Mouse (Mus musculus) hindbrain, embryonic 15.5 days (tissue): ENCODE measurements around the gene Fndc3b. TPM values are rescaled to one million over a fixed set of nuclear protein-coding genes. Genes with fewer than 3 reads are reported as not detected.

Experiments used
- ATAC-seq: fragments of 200-750 bp; cut with Nextera tagmentation; 2 replicates; pipeline ENCODE4 v1.8.0; 2017; ENCODE audit warnings: low read depth, moderate number of reproducible peaks, moderate TSS enrichment; ENCODE audit not compliant: low FRiP score
- H3K27ac ChIP-seq: fragments of 300-500 bp; sonication (generic); replicated peaks from 2 replicates; pipeline ENCODE4 v1.5.1; 2015; ENCODE audit warnings: mild to moderate bottlenecking, inconsistent platforms
- H3K27me3 ChIP-seq: fragments of 300-500 bp; sonication (generic); 2 replicates; pipeline ENCODE4 v1.6.1; 2015; ENCODE audit warnings: control low read depth, inconsistent platforms
- H3K36me3 ChIP-seq: fragments of 300-500 bp; sonication (generic); 2 replicates; pipeline ENCODE4 v1.6.1; 2015; ENCODE audit warnings: control low read depth, inconsistent platforms
- H3K4me1 ChIP-seq: fragments of 300-500 bp; sonication (generic); replicated peaks from 2 replicates; pipeline ENCODE4 v1.6.1; 2015; ENCODE audit warnings: control low read depth, inconsistent platforms
- H3K4me2 ChIP-seq: fragments of 300-500 bp; sonication (generic); 2 replicates; pipeline ENCODE4 v1.6.1; 2015; ENCODE audit warnings: moderate library complexity, mild to moderate bottlenecking, inconsistent platforms
- H3K4me3 ChIP-seq: fragments of 300-500 bp; sonication (generic); 2 replicates; pipeline ENCODE4 v1.5.1; 2015; ENCODE audit warnings: mild to moderate bottlenecking, inconsistent platforms
- H3K9ac ChIP-seq: fragments of 300-500 bp; sonication (generic); 2 replicates; pipeline ENCODE4 v1.6.1; 2015; ENCODE audit warnings: inconsistent platforms
- H3K9me3 ChIP-seq: fragments of 300-500 bp; sonication (generic); 2 replicates; pipeline ENCODE4 v1.6.1; 2016; ENCODE audit warnings: control low read depth, inconsistent platforms
- WGBS: fragments of 180-500 bp; shearing (Covaris S2); methylation state at CpG from one replicate; pipeline ENCODE4 v1.1.7; 2015; 5-methylcytosine and 5-hydroxymethylcytosine counted together
- polyA plus RNA-seq: library from polyadenylated mRNA; unstranded; fragments of >200 nt; fragmentation: Nextera tagmentation; extraction: Ambion mirVana; gene quantifications from 2 replicates; pipeline ENCODE4 v1.2.1, GENCODE M21; 2015

Gene Fndc3b
- polyA plus RNA-seq, 1 experiment from 2014 or later: 7.5 TPM

- no peaks in the 10 kb centered on the region for H3K36me3 ChIP-seq
- no peaks in the 10 kb centered on the region for H3K27me3 ChIP-seq
- H3K9ac ChIP-seq: no peak overlapping the region
- H3K4me2 ChIP-seq: no peak overlapping the region
- 87% methylated on average over 10 of the region's 10 CpGs for WGBS
- no peak overlapping the region for H3K4me3 ChIP-seq
- ATAC-seq: no peak
- no peak overlapping the region for H3K27ac ChIP-seq
- peaks cover 24% of the 10 kb centered on the region for H3K4me1 ChIP-seq
- H3K9me3 ChIP-seq: no peaks in the 10 kb centered on the region
Measured at GRCm38 (mm10) chr3:27577349-27578025, 133.6 kb downstream of the Fndc3b start.

GRCm38 (mm10) chr3:27574241-27574640 is 136.9 kb downstream of the Fndc3b start:
- Histone ChIP-seq H3K9ac (no peak overlapping the region), H3K27ac (no peak overlapping the region), H3K36me3 (no peaks in the 10 kb centered on the region), H3K27me3 (no peaks in the 10 kb centered on the region), H3K4me2 (no peak overlapping the region), H3K4me1 (peaks cover 11% of the 10 kb centered on the region), H3K4me3 (no peak overlapping the region), H3K9me3 (no peaks in the 10 kb centered on the region)
- no peak for ATAC-seq
- 86% methylated on average over 9 of the region's 9 CpGs for WGBS

GRCm38 (mm10) chr3:27573458-27573857 is 137.6 kb downstream of the Fndc3b start:
- Histone ChIP-seq H3K4me3 (no peak overlapping the region), H3K27ac (peak overlapping the region; percentile 33), H3K4me2 (no peak overlapping the region), H3K4me1 (peaks cover 9% of the 10 kb centered on the region), H3K9me3 (no peaks in the 10 kb centered on the region), H3K27me3 (no peaks in the 10 kb centered on the region), H3K36me3 (no peaks in the 10 kb centered on the region), H3K9ac (no peak overlapping the region)
- 24% methylated on average over 11 of the region's 11 CpGs for WGBS
- ATAC-seq: peak; percentile 87

- 59% methylated on average over 6 of the region's 6 CpGs for whole genome bisulfite sequencing
- ATAC-seq: peak; percentile 33; the same call in 1 of the 2 replicates
- H3K27ac ChIP-seq: no peak overlapping the region
Measured at GRCm38 (mm10) chr3:27572305-27572704, 138.8 kb downstream of the Fndc3b start.

GRCm38 (mm10) chr3:27565314-27565713 is 145.8 kb downstream of the Fndc3b start:
- 92% methylated on average over 4 of the region's 4 CpGs for WGBS
- Histone ChIP-seq H3K9me3 (no peaks in the 10 kb centered on the region), H3K36me3 (no peaks in the 10 kb centered on the region), H3K27me3 (no peaks in the 10 kb centered on the region), H3K4me3 (no peak overlapping the region), H3K27ac (no peak overlapping the region), H3K4me2 (no peak overlapping the region), H3K4me1 (no peaks in the 10 kb centered on the region), H3K9ac (no peak overlapping the region)
- ATAC-seq: no peak

More at GRCm38 (mm10) chr3:27572305-27572704, 138.8 kb downstream of the Fndc3b start:
- peaks cover 9% of the 10 kb centered on the region for H3K4me1 ChIP-seq
- H3K9me3 ChIP-seq: no peaks in the 10 kb centered on the region
- H3K4me2 ChIP-seq: no peak overlapping the region
- H3K9ac ChIP-seq: no peak overlapping the region
- no peak overlapping the region for H3K4me3 ChIP-seq
- no peaks in the 10 kb centered on the region for H3K27me3 ChIP-seq
- H3K36me3 ChIP-seq: no peaks in the 10 kb centered on the region

GRCm38 (mm10) chr3:27563047-27563624 is 148.0 kb downstream of the Fndc3b start:
- Histone ChIP-seq H3K27me3 (no peaks in the 10 kb centered on the region), H3K9me3 (no peaks in the 10 kb centered on the region), H3K4me1 (no peaks in the 10 kb centered on the region), H3K4me2 (no peak overlapping the region), H3K27ac (no peak overlapping the region), H3K36me3 (no peaks in the 10 kb centered on the region), H3K9ac (no peak overlapping the region), H3K4me3 (no peak overlapping the region)
- WGBS: 92% methylated on average over 5 of the region's 5 CpGs
- ATAC-seq: no peak

GRCm38 (mm10) chr3:27562476-27562875 is 148.6 kb downstream of the Fndc3b start:
- Histone ChIP-seq H3K4me2 (no peak overlapping the region), H3K4me1 (no peaks in the 10 kb centered on the region), H3K4me3 (no peak overlapping the region), H3K9me3 (no peaks in the 10 kb centered on the region), H3K27ac (no peak overlapping the region), H3K27me3 (no peaks in the 10 kb centered on the region), H3K9ac (no peak overlapping the region), H3K36me3 (no peaks in the 10 kb centered on the region)
- 93% methylated on average over 3 of the region's 3 CpGs for WGBS
- no peak for ATAC-seq

GRCm38 (mm10) chr3:27561921-27562320 is 149.2 kb downstream of the Fndc3b start:
- ATAC-seq: no peak
- no peak overlapping the region for H3K9ac ChIP-seq
- no peaks in the 10 kb centered on the region for H3K9me3 ChIP-seq
- H3K4me2 ChIP-seq: no peak overlapping the region
- H3K4me3 ChIP-seq: no peak overlapping the region
- no peaks in the 10 kb centered on the region for H3K27me3 ChIP-seq
- H3K27ac ChIP-seq: no peak overlapping the region
- no peaks in the 10 kb centered on the region for H3K4me1 ChIP-seq
- no peaks in the 10 kb centered on the region for H3K36me3 ChIP-seq
- 100% methylated on average over 2 of the region's 2 CpGs for WGBS

GRCm38 (mm10) chr3:27559316-27559715 is 151.8 kb downstream of the Fndc3b start:
- H3K4me3 ChIP-seq: no peak overlapping the region
- H3K9ac ChIP-seq: no peak overlapping the region
- H3K36me3 ChIP-seq: no peaks in the 10 kb centered on the region
- ATAC-seq: no peak
- H3K9me3 ChIP-seq: no peaks in the 10 kb centered on the region
- no peak overlapping the region for H3K4me2 ChIP-seq
- 89% methylated on average over 4 of the region's 4 CpGs for WGBS
- no peaks in the 10 kb centered on the region for H3K4me1 ChIP-seq
- no peaks in the 10 kb centered on the region for H3K27me3 ChIP-seq
- no peak overlapping the region for H3K27ac ChIP-seq

GRCm38 (mm10) chr3:27557100-27558004 is 153.8 kb downstream of the Fndc3b start:
- Histone ChIP-seq H3K9ac (no peak overlapping the region), H3K9me3 (no peaks in the 10 kb centered on the region), H3K4me3 (no peak overlapping the region), H3K4me2 (no peak overlapping the region), H3K27me3 (no peaks in the 10 kb centered on the region), H3K4me1 (no peaks in the 10 kb centered on the region), H3K27ac (no peak overlapping the region), H3K36me3 (no peaks in the 10 kb centered on the region)
- 85% methylated on average over 4 of the region's 4 CpGs for WGBS
- no peak for ATAC-seq

GRCm38 (mm10) chr3:27555401-27555940 is 155.6 kb downstream of the Fndc3b start:
- H3K27ac ChIP-seq: no peak overlapping the region
- 87% methylated on average over 3 of the region's 3 CpGs for WGBS
- H3K9me3 ChIP-seq: no peaks in the 10 kb centered on the region
- no peaks in the 10 kb centered on the region for H3K36me3 ChIP-seq
- no peak overlapping the region for H3K9ac ChIP-seq
- H3K4me1 ChIP-seq: no peaks in the 10 kb centered on the region
- no peak for ATAC-seq
- H3K4me3 ChIP-seq: no peak overlapping the region
- H3K4me2 ChIP-seq: no peak overlapping the region
- no peaks in the 10 kb centered on the region for H3K27me3 ChIP-seq

- no peaks in the 10 kb centered on the region for H3K36me3 ChIP-seq
- no peak overlapping the region for H3K9ac ChIP-seq
- H3K4me1 ChIP-seq: no peaks in the 10 kb centered on the region
- no peak overlapping the region for H3K4me3 ChIP-seq
- no peak for ATAC-seq
- H3K9me3 ChIP-seq: no peaks in the 10 kb centered on the region
- H3K27me3 ChIP-seq: no peaks in the 10 kb centered on the region
- H3K4me2 ChIP-seq: no peak overlapping the region
- no peak overlapping the region for H3K27ac ChIP-seq
- WGBS: 62% methylated on average over 3 of the region's 3 CpGs
Measured at GRCm38 (mm10) chr3:27554325-27554724, 156.8 kb downstream of the Fndc3b start.
